Mouse (Mus musculus) mouse trophoblast stem cell (cell line): Measurements from ENCODE around the gene Cd8a.

Source experiments
- in situ Hi-C, 2 experiments: fragments of 300-500 bp; cut with MseI, MboI; formaldehyde crosslinking; loops; 2 replicates in 1 of 2; 3 replicates in 1 of 2; pipeline ENCODE4 v1.15.1; 2025

Cd8a gene

DNA sequence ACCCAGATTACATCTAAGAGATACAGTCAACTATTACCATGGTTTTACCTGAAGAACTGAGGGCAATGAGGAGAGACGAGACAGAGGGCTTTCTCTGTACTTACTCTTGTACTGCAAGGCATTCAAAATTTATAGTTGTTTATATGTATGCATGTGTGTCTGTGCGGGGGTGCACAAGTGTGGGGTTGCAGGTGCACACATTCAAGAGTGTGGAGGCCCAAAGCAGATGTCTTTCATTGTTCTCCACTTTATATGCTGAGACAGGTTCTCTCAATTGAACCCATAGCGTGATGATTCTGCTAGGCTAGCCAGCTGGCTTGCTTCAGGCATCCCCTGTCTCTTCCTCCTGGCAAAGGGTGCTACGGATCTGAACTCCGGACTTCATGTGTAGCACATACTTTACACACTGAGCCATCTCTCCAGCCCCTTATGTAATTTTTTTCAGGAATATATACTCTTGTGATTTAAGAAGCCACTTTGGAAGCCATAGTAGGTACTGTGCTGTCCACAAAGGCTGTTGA, 2.1 kb upstream of the Cd8a start:
- in situ Hi-C loops, result no loop called here

DNA sequence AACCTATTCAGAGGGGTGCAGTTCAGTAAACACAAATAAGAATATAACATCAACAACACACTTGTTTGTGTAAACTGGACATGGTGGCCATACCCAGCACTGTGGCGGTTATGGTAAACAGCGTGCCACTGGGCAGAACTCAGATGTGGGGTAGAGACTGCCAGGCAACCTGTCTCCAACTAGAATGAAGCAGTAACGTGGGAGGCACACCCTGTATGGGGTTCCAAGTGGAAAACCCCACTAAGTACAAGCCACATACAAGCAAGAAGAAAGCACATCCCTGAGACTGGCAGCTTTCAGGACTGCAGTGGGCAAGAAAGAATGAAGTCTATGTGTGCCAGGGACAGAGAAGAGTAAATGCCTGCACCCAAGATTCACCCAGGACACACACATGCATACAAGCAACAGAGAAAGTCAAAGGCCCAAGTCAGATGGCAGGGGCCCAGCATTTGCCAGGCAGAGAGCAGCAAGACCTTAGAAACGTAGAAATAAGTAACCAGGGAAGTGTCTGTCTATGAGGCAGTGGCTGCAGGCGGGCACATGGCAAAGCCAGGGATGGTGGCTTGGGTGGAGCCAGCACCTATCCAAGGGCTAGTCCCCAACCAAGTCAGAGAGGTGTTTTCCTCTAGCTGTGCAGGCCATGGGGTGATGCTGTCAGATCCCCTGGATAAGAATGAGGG, 1.0 kb upstream of the Cd8a start:
- in situ Hi-C loops, result no loop called here

DNA sequence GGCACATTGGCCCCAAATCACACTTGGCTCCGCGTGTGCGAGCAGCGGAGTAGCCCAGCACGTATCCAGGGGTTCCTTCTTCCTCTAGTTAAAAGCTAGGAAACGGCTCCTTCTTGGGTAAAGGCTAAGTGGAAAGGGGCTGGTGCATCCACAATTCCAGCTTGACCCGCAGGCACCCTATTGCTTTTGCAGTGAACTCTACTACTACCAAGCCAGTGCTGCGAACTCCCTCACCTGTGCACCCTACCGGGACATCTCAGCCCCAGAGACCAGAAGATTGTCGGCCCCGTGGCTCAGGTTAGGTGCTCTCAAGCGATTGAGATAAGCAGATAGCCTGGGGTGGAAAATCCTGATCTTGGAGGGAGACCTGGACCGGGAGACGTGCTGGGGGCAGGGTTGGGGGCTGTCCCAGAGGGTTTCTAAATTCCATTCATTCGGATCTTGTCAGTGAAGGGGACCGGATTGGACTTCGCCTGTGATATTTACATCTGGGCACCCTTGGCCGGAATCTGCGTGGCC, 1.1 kb downstream of the Cd8a start:
- in situ Hi-C loops, result no loop called here

GRCm38 (mm10) chr6:71374921-71375320, 1.7 kb downstream of the Cd8a start:
- in situ Hi-C loops, result loop anchor here in 1 of 2 experiments (25.0 kb wide), 1 partner anchor 213 kb away; no protein-coding TSS in a partner anchor

DNA sequence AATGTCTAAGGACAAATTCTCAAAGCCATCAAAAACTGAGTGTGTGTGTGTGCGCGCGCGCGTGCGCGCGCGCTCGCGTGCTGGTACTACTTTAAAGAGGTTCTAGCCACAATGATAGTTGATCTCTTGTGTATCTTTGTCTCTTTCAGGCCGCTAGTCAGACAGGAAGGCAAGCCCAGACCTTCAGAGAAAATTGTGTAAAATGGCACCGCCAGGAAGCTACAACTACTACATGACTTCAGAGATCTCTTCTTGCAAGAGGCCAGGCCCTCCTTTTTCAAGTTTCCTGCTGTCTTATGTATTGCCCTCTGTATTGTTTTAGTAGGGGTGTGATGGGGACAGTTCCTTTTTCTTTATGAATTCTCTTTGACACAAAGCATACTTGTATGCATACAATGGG, 3.5 kb downstream of the Cd8a start:
- in situ Hi-C loops, result loop anchor here in 1 of 2 experiments (25.0 kb wide), 1 partner anchor 214 kb away; no protein-coding TSS in a partner anchor

- in situ Hi-C loops, result loop anchor here in 1 of 2 experiments (25.0 kb wide), 1 partner anchor 219 kb away; no protein-coding TSS in a partner anchor
Measured at GRCm38 (mm10) chr6:71381654-71382053, 8.4 kb downstream of the Cd8a start.

GRCm38 (mm10) chr6:71390496-71390895, 17.3 kb downstream of the Cd8a start:
- in situ Hi-C loops, result loop anchor here (10.0 to 25.0 kb wide), 2 partner anchors 226 to 228 kb away; no protein-coding TSS in a partner anchor

- in situ Hi-C loops, result loop anchor here (10.0 to 25.0 kb wide), 2 partner anchors 231 to 234 kb away; no protein-coding TSS in a partner anchor
Measured at GRCm38 (mm10) chr6:71396016-71396415, 22.8 kb downstream of the Cd8a start.

GRCm38 (mm10) chr6:71396761-71397160, 23.5 kb downstream of the Cd8a start:
- in situ Hi-C loops, result loop anchor here (10.0 to 25.0 kb wide), 2 partner anchors 232 to 234 kb away; no protein-coding TSS in a partner anchor

DNA sequence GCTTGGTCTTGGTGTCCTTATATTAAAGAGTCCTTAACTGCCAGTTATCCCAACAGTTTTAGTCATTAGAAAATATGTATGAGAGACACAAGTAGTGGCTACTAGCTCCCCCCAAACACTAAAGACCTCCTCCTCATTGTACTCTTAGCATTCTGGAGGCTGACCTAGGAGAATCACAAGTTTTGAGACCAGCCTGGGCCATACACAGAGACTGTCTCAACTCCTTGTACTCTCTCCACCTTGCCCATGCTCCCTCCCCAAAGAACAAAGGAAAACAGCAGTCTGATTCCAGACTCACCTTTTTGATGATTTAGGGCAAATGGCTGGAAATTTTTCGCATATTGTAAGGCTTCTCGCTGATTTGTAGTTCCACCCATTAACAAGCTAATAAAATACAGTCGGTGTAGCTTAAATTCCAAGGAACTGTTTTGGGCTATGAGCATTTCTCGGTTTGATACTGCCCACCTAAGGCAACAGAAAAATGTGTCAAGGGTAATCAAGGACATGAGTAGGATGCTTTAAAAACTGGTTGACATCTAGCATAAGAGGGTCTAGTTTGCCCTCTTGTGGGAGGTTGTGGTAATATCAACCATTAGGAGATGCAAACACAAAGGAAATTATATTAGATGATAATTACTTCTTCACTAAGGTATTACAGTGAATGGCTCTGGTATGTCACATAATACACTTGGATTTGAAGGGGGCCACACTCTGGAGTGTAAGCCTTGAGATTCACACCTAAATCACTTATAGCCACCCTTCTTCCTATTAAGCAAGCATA, 25.8 kb downstream of the Cd8a start:
- in situ Hi-C loops, result loop anchor here (10.0 to 25.0 kb wide), 2 partner anchors 234 to 237 kb away; no protein-coding TSS in a partner anchor

- in situ Hi-C loops, result no loop called here
Measured at GRCm38 (mm10) chr6:71414624-71415023, 41.4 kb downstream of the Cd8a start.

- in situ Hi-C loops, result no loop called here
Measured at GRCm38 (mm10) chr6:71415446-71415845, 42.2 kb downstream of the Cd8a start.

DNA sequence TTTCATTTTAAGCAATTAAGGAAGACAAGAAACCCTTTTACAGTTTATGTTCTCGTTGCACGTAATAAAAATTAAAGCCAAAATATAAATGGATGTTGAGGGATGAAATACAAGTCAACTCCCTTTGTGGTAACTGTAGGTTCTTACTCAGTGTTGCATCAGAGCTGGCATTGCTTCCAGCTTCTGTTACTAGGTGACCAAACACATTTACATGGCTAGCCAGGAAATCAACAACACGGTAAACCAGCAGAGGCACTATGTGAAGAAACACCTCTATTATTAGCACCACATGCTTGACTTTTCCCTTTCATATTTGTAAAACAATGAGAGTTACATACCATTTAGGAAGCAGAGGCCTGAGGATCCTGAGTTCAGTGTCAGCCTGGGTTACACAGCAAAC, 45.6 kb downstream of the Cd8a start:
- in situ Hi-C loops, result no loop called here

GRCm38 (mm10) chr6:71420848-71421247, 47.6 kb downstream of the Cd8a start:
- in situ Hi-C loops, result no loop called here

DNA sequence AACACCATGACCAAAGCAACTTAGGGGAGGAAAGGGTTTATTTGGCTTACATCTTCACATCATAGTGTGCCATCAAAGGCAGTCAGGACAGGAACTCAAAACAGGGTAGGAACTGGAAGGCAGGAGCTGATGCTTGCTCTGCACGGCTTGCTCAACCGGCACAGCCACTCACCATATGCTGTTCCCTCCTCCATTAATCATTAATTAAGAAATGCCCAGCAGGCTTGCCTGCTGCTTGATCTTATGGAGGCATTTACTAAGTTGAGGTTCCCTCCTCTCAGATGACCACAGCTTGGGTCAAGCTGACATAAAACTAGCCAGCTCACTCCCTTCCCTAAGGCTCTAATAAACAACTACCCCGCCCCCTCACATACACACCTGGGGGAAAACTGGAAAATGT, 48.9 kb downstream of the Cd8a start:
- in situ Hi-C loops, result no loop called here

DNA sequence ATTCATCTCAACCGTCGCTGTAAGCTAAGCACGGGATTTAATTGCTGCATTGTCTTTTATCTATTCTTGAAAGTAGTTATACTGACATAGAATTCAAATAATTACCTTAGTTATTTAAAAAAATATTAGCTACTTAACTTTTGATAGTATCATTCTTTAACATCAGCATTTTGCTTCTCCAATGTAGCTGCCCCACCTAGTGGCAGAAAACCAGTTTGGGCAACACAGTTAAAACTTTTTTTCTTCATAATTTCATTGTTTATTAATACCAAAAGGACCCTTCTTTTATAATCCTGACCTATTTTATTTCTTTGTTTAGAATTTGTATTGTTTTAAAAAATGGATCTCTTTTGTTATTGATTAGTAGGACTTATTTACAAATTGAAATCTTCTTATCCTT, 49.9 kb downstream of the Cd8a start:
- in situ Hi-C loops, result no loop called here

GRCm38 (mm10) chr6:71425681-71426080, 52.5 kb downstream of the Cd8a start:
- in situ Hi-C loops, result no loop called here

DNA sequence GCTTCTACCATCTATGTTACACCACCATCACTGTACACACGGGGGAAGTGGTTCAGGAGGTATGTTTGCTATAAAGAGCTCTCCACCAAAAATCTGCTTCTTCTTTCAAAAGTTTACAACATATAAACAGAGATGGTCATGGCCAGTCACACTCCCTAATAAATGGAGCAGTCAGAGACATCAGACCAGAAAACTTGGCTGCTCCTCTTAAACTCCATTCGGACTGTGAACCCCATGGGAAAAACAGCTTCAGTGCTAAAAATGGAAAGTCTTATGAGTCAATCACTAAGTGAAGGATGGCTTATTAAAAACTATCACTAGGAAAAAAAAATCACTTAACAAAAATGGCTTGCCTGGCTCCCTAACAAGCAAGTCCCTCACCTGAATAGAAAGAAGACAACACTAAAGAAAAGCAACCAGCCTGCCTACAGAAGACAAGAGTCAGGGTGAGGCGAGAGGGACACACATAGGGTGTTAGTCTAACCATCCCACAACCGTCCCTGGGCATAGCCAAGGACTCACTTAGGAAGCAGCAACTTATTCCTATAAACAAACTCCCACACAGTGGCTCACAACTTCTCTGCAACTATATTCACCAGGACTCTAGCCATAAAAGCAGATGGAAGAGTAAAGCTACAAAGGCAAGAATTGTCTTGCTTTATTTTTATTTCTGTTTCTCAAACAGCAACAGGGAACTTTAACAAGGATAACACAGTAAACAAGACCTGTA, 54.9 kb downstream of the Cd8a start:
- in situ Hi-C loops, result no loop called here
